Mouse (Mus musculus) heart, postnatal 10 days (tissue): ENCODE results near the gene Malrd1. TPM values are rescaled to one million over a fixed set of nuclear protein-coding genes. Genes with fewer than 3 reads are reported as not detected.
"Not testable (repeated sequence)": the region's sequence is repeated elsewhere in the genome, so short reads cannot be mapped to it uniquely, and the experiment has no call there.

Experiments used
- DNase-seq, 2 experiments: peaks; one replicate each; pipeline ENCODE4 v3.0.0; 2021
- intact Hi-C: fragments of 180-260 bp; cut with DNase I; formaldehyde crosslinking; loops from one replicate; pipeline ENCODE4 v1.15.1; 2025
- total RNA-seq, 2 experiments: library from RNA; stranded (reverse); gene quantifications; 2 replicates each; pipeline ENCODE4 v1.2.3; 2021

Gene Malrd1
- total RNA-seq, 2 experiments from 2014 or later: not detected

GRCm38 (mm10) chr2:16017719-16018118, 491.4 kb downstream of the Malrd1 start:
- intact Hi-C loops, DNase-seq: not testable (repeated sequence)

- DNase-seq: peak; percentile 8 to 11
- intact Hi-C loops: no loop called here
Observed at GRCm38 (mm10) chr2:16029752-16030151, 503.5 kb downstream of the Malrd1 start.

GRCm38 (mm10) chr2:16031559-16031958, 505.3 kb downstream of the Malrd1 start:
- intact Hi-C loops: no loop called here

GRCm38 (mm10) chr2:16032804-16033203, 506.5 kb downstream of the Malrd1 start:
- no peak for DNase-seq
- intact Hi-C loops: no loop called here

More at GRCm38 (mm10) chr2:16031559-16031958, 505.3 kb downstream of the Malrd1 start:
- DNase-seq: no peak

- no peak for DNase-seq
- intact Hi-C loops: no loop called here
Observed at GRCm38 (mm10) chr2:16110696-16111095, 584.4 kb downstream of the Malrd1 start.

GRCm38 (mm10) chr2:16113333-16113732, 587.1 kb downstream of the Malrd1 start:
- DNase-seq: no peak
- intact Hi-C loops: no loop called here

GRCm38 (mm10) chr2:16147999-16148398, 621.7 kb downstream of the Malrd1 start:
- DNase-seq: no peak
- intact Hi-C loops: no loop called here

GRCm38 (mm10) chr2:16152623-16153022, 626.3 kb downstream of the Malrd1 start:
- intact Hi-C loops: no loop called here
- no peak for DNase-seq

- DNase-seq: no peak
- intact Hi-C loops: no loop called here
Observed at GRCm38 (mm10) chr2:16163246-16163989, 637.1 kb downstream of the Malrd1 start.

- peak; percentile 8 to 9 for DNase-seq
- intact Hi-C loops: no loop called here
Observed at GRCm38 (mm10) chr2:16168611-16169010, 642.3 kb downstream of the Malrd1 start.

- intact Hi-C loops: no loop called here
- no peak for DNase-seq
Observed at GRCm38 (mm10) chr2:16172086-16172485, 645.8 kb downstream of the Malrd1 start.

- DNase-seq: no peak
- intact Hi-C loops: no loop called here
Observed at GRCm38 (mm10) chr2:16173355-16173754, 647.1 kb downstream of the Malrd1 start.

- intact Hi-C loops: no loop called here
- DNase-seq: no peak
Observed at GRCm38 (mm10) chr2:16182140-16182539, 655.9 kb downstream of the Malrd1 start.

- intact Hi-C loops: no loop called here
- no peak for DNase-seq
Observed at GRCm38 (mm10) chr2:16183158-16183557, 656.9 kb downstream of the Malrd1 start.

GRCm38 (mm10) chr2:16210016-16210415, 683.7 kb downstream of the Malrd1 start:
- no peak for DNase-seq
- intact Hi-C loops: no loop called here

GRCm38 (mm10) chr2:16212752-16213151, 686.5 kb downstream of the Malrd1 start:
- intact Hi-C loops: no loop called here
- DNase-seq: no peak

GRCm38 (mm10) chr2:16214111-16214510, 687.8 kb downstream of the Malrd1 start:
- intact Hi-C loops: no loop called here
- no peak for DNase-seq

GRCm38 (mm10) chr2:16228187-16228832, 702.0 kb downstream of the Malrd1 start:
- DNase-seq: no peak
- intact Hi-C loops: no loop called here

- intact Hi-C loops: no loop called here
- no peak for DNase-seq
Observed at GRCm38 (mm10) chr2:16240861-16241260, 714.6 kb downstream of the Malrd1 start.

- no peak for DNase-seq
- intact Hi-C loops: no loop called here
Observed at GRCm38 (mm10) chr2:16243097-16243496, 716.8 kb downstream of the Malrd1 start.

- no peak for DNase-seq
- intact Hi-C loops: no loop called here
Observed at GRCm38 (mm10) chr2:16248861-16249260, 722.6 kb downstream of the Malrd1 start.

- no peak for DNase-seq
- intact Hi-C loops: no loop called here
Observed at GRCm38 (mm10) chr2:16252274-16252673, 726.0 kb downstream of the Malrd1 start.
